Mouse (Mus musculus) brain, adult 2 months (tissue): ENCODE results near the gene Kcnj10.

ENCODE experiments used
- DNase-seq: peaks from one replicate; pipeline ENCODE4 v3.0.0; 2011; ENCODE audit warnings: low read depth, low spot score

Gene Kcnj10

GRCm38 (mm10) chr1:172311921-172312767, 28.9 kb upstream of the Kcnj10 start:
- DNase-seq, result peak; percentile 94

- peak; percentile 87 for DNase-seq
Observed at GRCm38 (mm10) chr1:172312768-172313561, 28.0 kb upstream of the Kcnj10 start.

DNA sequence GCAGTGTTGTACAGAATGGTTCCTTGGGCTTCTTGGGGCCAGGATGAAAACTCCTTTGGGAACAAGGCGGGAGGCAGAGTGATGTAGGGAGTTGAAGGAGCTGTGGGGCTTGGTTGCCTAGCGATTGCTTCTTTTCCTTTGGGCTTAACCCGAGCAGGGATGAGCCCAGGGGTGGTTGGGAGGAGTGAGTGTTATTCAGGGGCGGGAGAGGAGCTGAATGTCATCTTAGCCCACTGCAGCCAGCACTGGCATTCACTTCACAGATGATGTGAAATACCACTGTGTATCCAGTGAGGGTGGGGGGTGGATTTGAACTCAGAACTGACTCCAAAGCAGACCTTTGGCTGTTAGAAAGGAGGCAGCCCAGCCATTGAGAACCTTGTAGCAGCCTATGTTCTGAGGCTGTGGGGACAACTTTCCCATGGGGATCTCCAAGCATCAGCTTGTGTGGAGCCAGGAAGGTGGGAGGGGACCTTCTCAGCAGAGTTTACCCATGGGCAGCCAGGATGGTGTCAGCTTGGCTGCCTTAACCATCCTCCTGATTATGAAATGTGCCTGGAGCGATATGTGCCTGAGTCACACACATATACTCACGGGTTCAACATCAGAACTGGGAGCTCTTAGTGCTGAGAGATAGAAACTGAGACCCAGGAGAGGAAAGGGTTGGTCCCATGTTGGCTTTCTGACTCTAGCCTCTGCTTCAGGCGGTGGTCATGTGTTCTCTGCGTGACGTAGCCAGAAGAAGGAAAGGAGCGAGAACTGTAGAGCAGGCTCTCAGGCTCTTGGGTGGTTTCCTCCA, 27.2 kb upstream of the Kcnj10 start:
- peak; percentile 81 for DNase-seq

- DNase-seq, result peak; percentile 70
Observed at GRCm38 (mm10) chr1:172314911-172315310, 26.1 kb upstream of the Kcnj10 start.

DNA sequence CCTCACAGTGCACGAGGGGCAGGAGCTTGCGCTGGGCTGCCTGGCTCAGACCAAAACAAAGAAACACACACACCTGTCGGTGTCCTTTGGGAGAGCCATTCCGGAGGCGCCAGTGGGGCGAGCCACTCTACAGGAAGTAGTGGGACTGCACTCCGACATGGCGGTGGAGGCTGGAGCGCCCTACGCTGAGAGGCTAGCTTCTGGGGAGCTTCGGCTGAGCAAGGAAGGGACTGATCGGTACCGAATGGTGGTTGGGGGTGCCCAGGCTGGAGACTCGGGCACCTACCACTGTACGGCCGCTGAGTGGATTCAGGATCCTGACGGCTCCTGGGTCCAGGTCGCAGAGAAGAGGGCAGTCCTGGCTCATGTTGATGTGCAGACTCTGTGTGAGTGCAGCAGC, 23.6 kb upstream of the Kcnj10 start:
- DNase-seq, result peak; percentile 15

DNA sequence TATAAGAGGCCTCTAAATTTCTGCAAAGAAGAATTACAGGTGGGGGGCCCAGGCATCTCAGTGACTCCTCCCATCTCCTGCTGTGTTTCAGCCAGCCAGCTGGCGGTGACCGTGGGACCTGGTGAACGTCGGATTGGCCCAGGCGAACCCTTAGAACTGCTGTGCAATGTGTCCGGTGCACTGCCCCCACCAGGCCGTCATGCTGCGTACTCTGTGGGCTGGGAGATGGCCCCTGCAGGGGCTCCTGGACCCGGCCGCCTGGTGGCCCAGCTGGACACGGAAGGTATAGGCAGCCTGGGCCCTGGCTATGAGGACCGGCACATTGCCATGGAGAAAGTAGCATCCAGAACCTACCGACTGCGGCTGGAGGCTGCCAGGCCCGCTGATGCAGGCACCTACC, 23.1 kb upstream of the Kcnj10 start:
- peak; percentile 52 for DNase-seq

- DNase-seq, result peak; percentile 62
Observed at GRCm38 (mm10) chr1:172318424-172319035, 22.5 kb upstream of the Kcnj10 start.

DNA sequence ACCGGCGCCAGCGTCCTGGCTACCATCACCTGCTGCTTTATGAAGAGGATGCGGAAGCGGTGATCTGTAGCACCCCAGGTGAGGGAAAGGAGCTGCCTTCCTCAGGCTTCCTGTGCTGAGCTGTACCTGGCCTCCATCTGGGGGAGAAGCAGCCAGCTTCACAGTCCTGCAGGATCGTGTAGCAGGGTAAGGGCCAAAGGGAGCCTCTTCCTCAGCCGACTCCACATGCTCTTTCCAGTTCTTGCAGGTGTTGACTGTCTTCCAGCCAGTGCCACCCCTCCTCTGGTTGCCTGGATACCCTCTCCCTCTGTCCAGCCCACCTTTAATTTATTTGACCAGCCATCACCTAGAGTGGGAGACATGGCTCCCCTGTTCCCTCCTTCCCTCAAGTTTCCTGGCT, 21.7 kb upstream of the Kcnj10 start:
- peak; percentile 43 for DNase-seq

- DNase-seq, result peak; percentile 81
Observed at GRCm38 (mm10) chr1:172319921-172320411, 21.0 kb upstream of the Kcnj10 start.

DNA sequence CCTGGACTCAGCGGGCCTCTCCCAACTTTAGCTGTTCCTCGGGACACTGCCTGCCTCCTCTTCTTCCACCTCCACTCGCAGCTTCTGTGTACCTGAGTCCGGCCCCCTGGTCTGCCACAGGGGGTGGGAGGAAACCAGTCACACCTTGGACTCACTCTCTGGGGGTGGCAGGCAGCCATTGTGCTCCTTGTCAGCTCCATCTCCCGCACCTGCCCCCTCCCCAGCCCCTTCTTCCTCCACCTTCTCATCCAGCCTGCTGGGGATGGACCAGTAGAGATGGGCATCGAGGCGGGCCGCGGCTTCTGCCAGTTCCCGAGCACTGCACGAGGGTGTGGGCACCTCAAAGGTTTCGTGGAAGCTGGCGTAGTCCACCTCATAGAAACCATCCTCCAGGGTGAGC, 18.3 kb upstream of the Kcnj10 start:
- peak; percentile 34 for DNase-seq

GRCm38 (mm10) chr1:172323298-172323697, 17.7 kb upstream of the Kcnj10 start:
- no peak for DNase-seq

GRCm38 (mm10) chr1:172323801-172324359, 17.1 kb upstream of the Kcnj10 start:
- DNase-seq, result peak; percentile 92

DNA sequence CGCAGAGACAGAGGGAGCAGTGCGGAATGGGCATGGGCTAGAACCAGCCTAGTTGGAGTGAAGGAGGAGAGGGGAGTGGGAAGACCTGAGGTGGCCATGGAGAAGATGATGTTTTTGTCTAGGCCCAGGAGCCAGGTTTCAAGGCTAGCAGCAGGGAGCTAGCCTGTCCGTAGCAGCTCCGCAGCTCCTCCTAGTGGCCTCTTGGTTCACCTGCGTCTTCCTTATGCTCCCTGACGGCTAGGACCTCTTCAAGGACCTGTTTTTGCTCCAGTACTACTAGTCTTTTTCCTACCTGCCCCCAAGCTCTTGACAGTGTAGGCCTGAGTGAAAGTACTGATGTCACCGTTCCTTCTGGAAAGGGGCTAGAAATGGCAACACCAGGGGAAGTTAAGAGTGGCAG, 16.3 kb upstream of the Kcnj10 start:
- DNase-seq, result peak; percentile 96

DNA sequence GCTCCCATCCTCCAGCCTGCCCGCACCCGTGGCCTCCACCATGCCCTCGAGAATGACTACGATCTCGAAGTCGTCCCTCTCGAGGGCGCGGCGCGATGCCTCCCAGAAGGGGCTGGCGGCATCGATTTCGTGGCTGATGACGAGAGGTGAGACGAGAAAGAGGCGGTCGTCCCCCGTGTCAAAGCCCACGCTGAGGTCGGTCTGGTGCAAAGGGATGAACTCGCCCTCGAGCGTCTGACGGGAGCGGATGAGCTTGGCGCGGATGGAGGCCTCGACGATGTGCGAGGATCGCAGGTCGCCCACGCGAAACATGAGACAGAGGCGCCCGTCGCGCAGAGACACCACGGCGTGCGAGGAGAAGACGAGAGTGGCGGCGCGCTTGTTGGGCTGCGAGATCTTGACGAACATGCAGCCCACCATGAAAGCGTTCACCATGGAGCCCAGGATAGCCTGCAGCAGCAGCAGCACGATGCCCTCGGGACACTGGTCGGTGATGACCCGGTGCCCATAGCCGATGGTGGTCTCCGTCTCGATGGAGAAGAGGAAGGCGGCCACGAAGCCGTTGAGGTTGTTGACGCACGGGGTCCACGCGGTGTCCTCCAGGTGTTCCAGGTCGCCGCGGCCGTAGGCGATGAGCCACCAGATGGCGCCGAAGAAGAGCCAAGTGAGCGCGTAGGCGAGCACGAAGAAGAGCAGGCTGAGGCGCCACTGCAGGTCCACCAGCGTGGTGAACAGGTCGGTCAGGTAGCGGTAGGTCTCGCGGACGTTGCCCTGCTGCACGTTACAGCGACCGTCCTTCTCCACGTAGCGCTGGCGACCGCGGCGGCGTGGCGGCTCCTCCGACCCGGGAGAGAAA, 15.1 kb upstream of the Kcnj10 start:
- DNase-seq, result peak; percentile 93

- DNase-seq, result peak; percentile 41
Observed at GRCm38 (mm10) chr1:172326684-172327083, 14.3 kb upstream of the Kcnj10 start.

- DNase-seq, result peak; percentile 81
Observed at GRCm38 (mm10) chr1:172327206-172328001, 13.6 kb upstream of the Kcnj10 start.

DNA sequence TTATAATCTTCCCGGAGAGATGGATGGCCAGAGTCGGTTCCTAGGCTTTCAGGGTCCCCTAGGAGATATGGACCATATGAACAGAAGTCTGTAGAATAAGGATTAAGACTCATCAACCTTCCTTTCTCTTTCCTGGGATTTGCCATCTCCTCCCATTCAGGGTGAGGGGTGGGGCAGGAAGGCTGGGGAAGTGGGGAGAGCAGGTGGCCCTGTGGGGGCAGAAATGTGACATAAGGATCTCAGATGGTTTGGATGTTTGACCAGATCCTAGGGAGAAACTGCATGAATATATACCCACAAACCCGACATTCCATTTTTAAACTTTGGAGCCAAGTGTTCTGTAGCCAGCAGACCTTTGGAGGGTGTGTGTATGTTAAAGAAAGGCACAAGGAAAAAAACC, 13.0 kb upstream of the Kcnj10 start:
- DNase-seq, result peak; percentile 74

DNA sequence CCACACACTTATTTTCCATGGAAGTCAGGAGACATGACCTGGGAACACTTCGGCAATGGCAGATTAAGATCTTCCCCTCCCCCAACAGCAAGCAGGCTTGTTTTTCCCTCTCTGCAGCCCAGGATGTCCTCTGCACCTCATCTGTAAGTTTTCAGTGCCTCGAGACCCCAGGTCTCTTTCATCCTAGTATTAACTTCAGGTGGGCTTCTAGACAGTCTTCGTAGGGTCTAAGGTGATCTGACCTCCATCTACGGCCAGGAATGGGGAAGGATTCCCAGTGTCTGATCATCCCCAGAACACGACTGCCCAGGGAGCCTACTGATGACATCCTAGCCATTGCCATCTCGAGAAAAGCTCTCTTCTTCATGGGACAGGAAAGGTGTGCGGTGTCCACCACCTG, 12.5 kb upstream of the Kcnj10 start:
- DNase-seq, result peak; percentile 67

- DNase-seq, result peak; percentile 99
Observed at GRCm38 (mm10) chr1:172329131-172329530, 11.9 kb upstream of the Kcnj10 start, which contains the start of gene Kcnj9. Gene Kcnj9, minus strand, starts transcription at chr1:172329318.
